Mouse (Mus musculus) midbrain, embryonic 10.5 days (tissue): ENCODE measurements around the gene Dock4. TPM values are rescaled to one million over a fixed set of nuclear protein-coding genes. Genes with fewer than 3 reads are reported as not detected.

Experiments
- DNase-seq: peaks from one replicate; pipeline ENCODE4 v3.0.0-alpha.2; 2017; ENCODE audit warnings: low spot score
- H3K27ac ChIP-seq: fragments of 300-500 bp; sonication (generic); replicated peaks from 2 replicates; pipeline ENCODE4 v1.5.1; 2016; ENCODE audit warnings: mild to moderate bottlenecking
- H3K27me3 ChIP-seq: fragments of 300-500 bp; sonication (generic); 2 replicates; pipeline ENCODE4 v1.6.1; 2016; ENCODE audit warnings: low read depth, mild to moderate bottlenecking; ENCODE audit not compliant: poor library complexity, severe bottlenecking
- H3K36me3 ChIP-seq: fragments of 300-500 bp; sonication (generic); 2 replicates; pipeline ENCODE4 v1.6.1; 2016; ENCODE audit warnings: mild to moderate bottlenecking, moderate library complexity
- H3K4me1 ChIP-seq: fragments of 300-500 bp; sonication (generic); 2 replicates; pipeline ENCODE4 v1.6.1; 2016
- H3K4me3 ChIP-seq: fragments of 300-500 bp; sonication (generic); 2 replicates; pipeline ENCODE4 v1.5.1; 2016; ENCODE audit warnings: mild to moderate bottlenecking, moderate library complexity
- H3K9me3 ChIP-seq: fragments of 300-500 bp; sonication (generic); replicated peaks from 2 replicates; pipeline ENCODE4 v1.6.1; 2016; ENCODE audit warnings: mild to moderate bottlenecking
- WGBS: fragments of 180-500 bp; shearing (Covaris S2); methylation state at CpG from one replicate; pipeline ENCODE4 v1.1.7; 2016; 5-methylcytosine and 5-hydroxymethylcytosine counted together
- polyA plus RNA-seq: library from polyadenylated mRNA; unstranded; fragments of >200 nt; fragmentation: Nextera tagmentation; extraction: Ambion mirVana; gene quantifications from 2 replicates; pipeline ENCODE4 v1.2.1, GENCODE M21; 2016

Gene Dock4
- polyA plus RNA-seq, 1 experiment from 2014 or later = 14.0 TPM

- no peak overlapping the region for H3K4me3 ChIP-seq
- DNase-seq = no peak
- no peaks in the 10 kb centered on the region for H3K36me3 ChIP-seq
- H3K4me1 ChIP-seq = no peaks in the 10 kb centered on the region
- no peak overlapping the region for H3K27ac ChIP-seq
- H3K9me3 ChIP-seq = no peaks in the 10 kb centered on the region
- no peaks in the 10 kb centered on the region for H3K27me3 ChIP-seq
- WGBS = 89% methylated on average over 9 of the region's 9 CpGs
Observed at GRCm38 (mm10) chr12:40535655-40536618, 90.2 kb downstream of the Dock4 start.

- no peaks in the 10 kb centered on the region for H3K4me1 ChIP-seq
- H3K36me3 ChIP-seq = no peaks in the 10 kb centered on the region
- H3K27ac ChIP-seq = no peak overlapping the region
- no peaks in the 10 kb centered on the region for H3K9me3 ChIP-seq
- no peak for DNase-seq
- no peak overlapping the region for H3K4me3 ChIP-seq
- 96% methylated on average over 1 of the region's 1 CpGs for WGBS
- H3K27me3 ChIP-seq = no peaks in the 10 kb centered on the region
Observed at GRCm38 (mm10) chr12:40537826-40538225, 92.1 kb downstream of the Dock4 start.

DNA sequence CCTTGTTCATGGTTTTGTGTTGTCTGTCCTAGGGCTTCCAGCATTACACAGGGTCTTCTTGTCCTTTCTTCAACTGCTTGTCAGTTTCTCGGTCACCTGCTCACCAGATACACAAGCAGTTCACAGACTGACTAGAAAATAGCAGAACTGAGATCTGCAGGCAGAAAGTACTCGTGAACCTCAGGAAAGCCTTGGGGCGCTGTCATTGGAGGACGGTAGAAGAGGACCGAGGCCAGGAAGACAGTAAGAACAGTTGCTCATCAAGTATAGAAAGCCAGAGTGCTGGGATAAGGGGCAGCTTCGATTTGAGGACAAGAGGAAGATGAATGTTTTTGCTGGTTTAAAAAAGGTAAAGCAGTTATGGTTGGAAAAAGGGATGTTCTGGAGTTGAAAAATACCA is 92.6 kb downstream of the Dock4 start:
- Histone ChIP-seq H3K27ac (no peak overlapping the region), H3K27me3 (no peaks in the 10 kb centered on the region), H3K4me3 (no peak overlapping the region), H3K4me1 (no peaks in the 10 kb centered on the region), H3K9me3 (no peaks in the 10 kb centered on the region), H3K36me3 (no peaks in the 10 kb centered on the region)
- DNase-seq = no peak
- WGBS = 90% methylated on average over 6 of the region's 6 CpGs

GRCm38 (mm10) chr12:40538780-40539179 is 93.0 kb downstream of the Dock4 start:
- Histone ChIP-seq H3K9me3 (no peaks in the 10 kb centered on the region), H3K4me3 (no peak overlapping the region), H3K36me3 (no peaks in the 10 kb centered on the region), H3K27me3 (no peaks in the 10 kb centered on the region), H3K4me1 (no peaks in the 10 kb centered on the region), H3K27ac (no peak overlapping the region)
- 95% methylated on average over 6 of the region's 6 CpGs for WGBS
- no peak for DNase-seq

DNA sequence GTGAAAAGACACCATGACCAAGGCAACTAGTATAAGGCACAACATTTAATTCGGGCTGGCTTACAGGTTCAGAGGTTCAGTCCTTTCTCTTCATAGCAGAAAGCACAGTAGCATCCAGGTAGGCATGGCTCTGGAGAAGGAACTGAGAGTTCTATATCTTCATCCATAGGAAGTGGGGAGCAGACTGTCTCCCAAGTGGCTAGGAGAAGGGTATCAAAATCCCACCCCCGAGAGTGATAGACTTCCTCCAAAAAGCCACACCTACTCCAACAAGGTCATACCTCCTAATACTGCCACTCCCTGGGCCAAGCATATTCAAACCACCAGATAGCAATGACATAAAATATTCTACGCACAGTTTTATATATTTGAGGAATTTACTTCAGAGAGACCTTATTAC is 98.5 kb downstream of the Dock4 start:
- Histone ChIP-seq H3K4me1 (peaks cover 7% of the 10 kb centered on the region), H3K4me3 (no peak overlapping the region), H3K27me3 (no peaks in the 10 kb centered on the region), H3K9me3 (no peaks in the 10 kb centered on the region), H3K36me3 (no peaks in the 10 kb centered on the region), H3K27ac (no peak overlapping the region)
- WGBS = 94% methylated on average over 3 of the region's 3 CpGs
- DNase-seq = no peak

DNA sequence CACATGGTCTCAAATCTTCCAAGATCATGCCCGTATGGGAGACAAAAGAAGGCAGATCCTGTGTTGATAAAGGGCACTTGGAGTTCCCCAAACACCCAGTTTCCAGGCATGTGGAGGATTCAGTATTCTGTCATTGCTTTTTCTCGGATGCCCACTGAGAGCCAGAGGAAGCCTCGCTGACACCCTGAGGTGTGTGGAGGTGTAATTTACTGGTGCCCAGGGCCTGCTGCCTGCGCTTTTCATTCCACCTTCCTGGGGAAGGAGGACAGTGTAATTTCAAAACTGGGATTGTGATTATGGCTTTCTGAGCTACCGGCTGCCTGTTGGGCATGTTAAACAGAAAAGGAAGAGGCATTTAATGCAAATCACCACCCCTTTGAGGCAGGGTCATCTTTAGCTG is 101.1 kb downstream of the Dock4 start:
- H3K27me3 ChIP-seq = no peaks in the 10 kb centered on the region
- no peaks in the 10 kb centered on the region for H3K36me3 ChIP-seq
- no peak overlapping the region for H3K27ac ChIP-seq
- no peak for DNase-seq
- H3K4me1 ChIP-seq = peaks cover 7% of the 10 kb centered on the region
- H3K4me3 ChIP-seq = no peak overlapping the region
- no peaks in the 10 kb centered on the region for H3K9me3 ChIP-seq
- WGBS = 59% methylated on average over 5 of the region's 5 CpGs

DNA sequence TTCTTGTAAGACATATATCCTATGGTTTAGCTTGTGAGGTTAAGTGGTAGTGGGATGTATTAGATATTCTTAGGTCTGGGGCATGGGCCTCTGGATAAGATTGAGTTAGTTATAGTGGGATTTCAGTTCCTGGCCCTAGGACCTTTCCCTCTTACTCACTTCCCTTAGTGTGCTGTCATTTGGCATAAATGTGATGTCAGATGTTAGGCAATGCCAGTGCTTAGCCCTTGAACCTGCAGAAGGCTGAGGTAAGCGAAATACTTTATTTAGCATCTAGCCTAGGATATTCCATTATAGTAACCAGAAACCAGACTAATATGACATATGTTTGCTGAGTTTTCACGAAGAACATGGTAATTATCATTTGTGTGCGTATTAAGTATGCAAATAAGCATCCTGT is 105.6 kb downstream of the Dock4 start:
- Histone ChIP-seq H3K27ac (no peak overlapping the region), H3K4me3 (no peak overlapping the region), H3K9me3 (no peaks in the 10 kb centered on the region), H3K36me3 (no peaks in the 10 kb centered on the region), H3K4me1 (peaks cover 7% of the 10 kb centered on the region), H3K27me3 (no peaks in the 10 kb centered on the region)
- DNase-seq = no peak
- 93% methylated on average over 3 of the region's 3 CpGs for WGBS

DNA sequence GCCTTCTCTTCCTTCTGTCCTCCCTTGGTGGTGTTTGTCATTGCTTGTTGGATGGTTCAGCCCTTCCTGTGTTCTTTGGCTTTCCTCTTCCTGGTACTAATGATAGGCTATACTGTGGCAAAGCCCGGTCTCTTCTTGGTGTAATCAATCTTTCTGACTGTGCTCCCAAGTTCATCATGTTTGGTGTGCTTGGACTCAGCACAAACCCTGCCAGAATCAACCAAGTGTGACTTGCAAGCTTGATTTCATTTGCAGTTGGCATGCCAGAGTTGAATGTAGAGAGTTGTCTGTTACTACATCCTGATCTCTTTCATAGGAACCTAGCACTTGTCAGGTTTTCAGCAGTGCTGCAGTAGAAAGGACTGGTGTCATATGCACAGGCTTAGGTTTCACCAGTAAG is 106.4 kb downstream of the Dock4 start:
- no peak for DNase-seq
- H3K9me3 ChIP-seq = no peaks in the 10 kb centered on the region
- H3K4me3 ChIP-seq = no peak overlapping the region
- no peaks in the 10 kb centered on the region for H3K4me1 ChIP-seq
- no peaks in the 10 kb centered on the region for H3K36me3 ChIP-seq
- 86% methylated on average over 1 of the region's 1 CpGs for WGBS
- H3K27me3 ChIP-seq = no peaks in the 10 kb centered on the region
- no peak overlapping the region for H3K27ac ChIP-seq

- DNase-seq = no peak
- no peaks in the 10 kb centered on the region for H3K36me3 ChIP-seq
- WGBS = 92% methylated on average over 2 of the region's 2 CpGs
Observed at GRCm38 (mm10) chr12:40553929-40554328, 108.2 kb downstream of the Dock4 start.

GRCm38 (mm10) chr12:40554941-40555511 is 109.3 kb downstream of the Dock4 start:
- H3K4me1 ChIP-seq = no peaks in the 10 kb centered on the region
- 81% methylated on average over 6 of the region's 6 CpGs for WGBS
- no peaks in the 10 kb centered on the region for H3K36me3 ChIP-seq
- no peak for DNase-seq
- H3K27ac ChIP-seq = no peak overlapping the region
- no peak overlapping the region for H3K4me3 ChIP-seq
- H3K27me3 ChIP-seq = no peaks in the 10 kb centered on the region
- no peaks in the 10 kb centered on the region for H3K9me3 ChIP-seq

More at GRCm38 (mm10) chr12:40553929-40554328, 108.2 kb downstream of the Dock4 start:
- Histone ChIP-seq H3K4me1 (no peaks in the 10 kb centered on the region), H3K9me3 (no peaks in the 10 kb centered on the region), H3K27me3 (no peaks in the 10 kb centered on the region), H3K27ac (no peak overlapping the region), H3K4me3 (no peak overlapping the region)

GRCm38 (mm10) chr12:40558600-40558999 is 112.8 kb downstream of the Dock4 start:
- H3K4me1 ChIP-seq = no peaks in the 10 kb centered on the region
- H3K9me3 ChIP-seq = no peaks in the 10 kb centered on the region
- H3K36me3 ChIP-seq = no peaks in the 10 kb centered on the region
- no peak for DNase-seq
- H3K4me3 ChIP-seq = no peak overlapping the region
- H3K27ac ChIP-seq = no peak overlapping the region
- H3K27me3 ChIP-seq = no peaks in the 10 kb centered on the region
- 81% methylated on average over 3 of the region's 3 CpGs for WGBS

DNA sequence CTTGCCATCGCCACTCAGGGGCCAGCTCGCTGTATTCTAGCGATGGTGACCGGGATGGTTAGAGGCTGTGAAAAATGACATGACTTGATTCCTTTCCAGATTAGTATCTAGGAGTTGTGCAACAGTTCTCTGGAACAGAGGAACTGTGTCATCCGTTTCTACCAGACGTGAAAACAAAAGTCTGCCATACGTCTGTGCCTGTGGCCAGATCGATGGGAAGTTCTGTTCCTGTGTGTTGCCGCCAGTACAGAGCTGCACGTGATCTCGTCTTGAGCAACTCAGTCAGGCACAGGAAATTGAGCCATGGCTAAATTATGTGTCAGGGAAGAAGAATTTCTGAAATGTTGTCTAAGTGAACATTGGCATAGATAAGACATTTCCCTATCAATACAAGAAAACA is 113.4 kb downstream of the Dock4 start:
- Histone ChIP-seq H3K27me3 (no peaks in the 10 kb centered on the region), H3K4me1 (no peaks in the 10 kb centered on the region), H3K9me3 (no peaks in the 10 kb centered on the region), H3K4me3 (no peak overlapping the region), H3K27ac (no peak overlapping the region), H3K36me3 (no peaks in the 10 kb centered on the region)
- DNase-seq = no peak
- WGBS = 89% methylated on average over 11 of the region's 11 CpGs

GRCm38 (mm10) chr12:40563703-40564102 is 118.0 kb downstream of the Dock4 start:
- Histone ChIP-seq H3K27ac (no peak overlapping the region), H3K36me3 (no peaks in the 10 kb centered on the region), H3K4me1 (no peaks in the 10 kb centered on the region), H3K27me3 (no peaks in the 10 kb centered on the region), H3K4me3 (no peak overlapping the region), H3K9me3 (no peaks in the 10 kb centered on the region)
- 87% methylated on average over 1 of the region's 1 CpGs for WGBS
- DNase-seq = no peak
